Mouse (Mus musculus): ENCODE data around the gene Fam71e1. TPM values are rescaled to one million over a fixed set of nuclear protein-coding genes. Genes with fewer than 3 reads are reported as not detected.

The Fam71e1 gene
- polyA plus RNA-seq, 1 experiment from 2014 or later = 22.4 TPM

- Histone ChIP-seq H3K27me3 (peaks cover 23% of the 10 kb centered on the region), H3K36me3 (peaks cover 49% of the 10 kb centered on the region), H3K4me1 (peaks cover 9% of the 10 kb centered on the region), H3K4me3 (no peak within 1 kb of the TSS), H3K27ac (no peak within 1 kb of the TSS), H3K4me2 (no peak within 1 kb of the TSS), H3K9me3 (no peaks in the 10 kb centered on the region), H3K9ac (0 out of 2 replicates have a peak within 1 kb of the TSS, but pooled peaks have one; percentile 11)
- ATAC-seq (ENCODE audit: insufficient number of reproducible peaks, insufficient read depth, low FRiP score, low TSS enrichment, low read depth) = no peak
- 83% methylated on average over 4 of the region's 4 CpGs for WGBS
These were observed 35.8 kb downstream of the Fam71e1 start, which contains the start of gene Spib for GRCm38 (mm10) chr7:44531946-44532732. Gene Spib, minus strand, starts transcription at chr7:44532071.

GRCm38 (mm10) chr7:44532918-44533745 lies 36.8 kb downstream of the Fam71e1 start:
- H3K4me1 ChIP-seq = peaks cover 2% of the 10 kb centered on the region
- peaks cover 59% of the 10 kb centered on the region for H3K36me3 ChIP-seq
- WGBS = 83% methylated on average over 29 of the region's 29 CpGs
- no peak overlapping the region for H3K27ac ChIP-seq
- H3K9me3 ChIP-seq = no peaks in the 10 kb centered on the region
- no peak overlapping the region for H3K4me3 ChIP-seq
- no peak for ATAC-seq (ENCODE audit: insufficient number of reproducible peaks, insufficient read depth, low FRiP score, low TSS enrichment, low read depth)
- H3K27me3 ChIP-seq = peaks cover 19% of the 10 kb centered on the region
- H3K4me2 ChIP-seq = no peak overlapping the region
- no peak overlapping the region for H3K9ac ChIP-seq

GRCm38 (mm10) chr7:44533746-44534045 lies 37.3 kb downstream of the Fam71e1 start:
- no peak overlapping the region for H3K9ac ChIP-seq
- H3K4me1 ChIP-seq = no peaks in the 10 kb centered on the region
- no peak overlapping the region for H3K4me3 ChIP-seq
- no peak overlapping the region for H3K27ac ChIP-seq
- no peaks in the 10 kb centered on the region for H3K9me3 ChIP-seq
- H3K27me3 ChIP-seq = peaks cover 13% of the 10 kb centered on the region
- peaks cover 65% of the 10 kb centered on the region for H3K36me3 ChIP-seq
- no peak for ATAC-seq (ENCODE audit: insufficient number of reproducible peaks, insufficient read depth, low FRiP score, low TSS enrichment, low read depth)
- H3K4me2 ChIP-seq = no peak overlapping the region
- WGBS = 81% methylated on average over 12 of the region's 12 CpGs

- peaks cover 8% of the 10 kb centered on the region for H3K27me3 ChIP-seq
- H3K4me3 ChIP-seq = no peak overlapping the region
- no peaks in the 10 kb centered on the region for H3K4me1 ChIP-seq
- H3K36me3 ChIP-seq = peaks cover 70% of the 10 kb centered on the region
- WGBS = 95% methylated on average over 13 of the region's 13 CpGs
- H3K4me2 ChIP-seq = no peak overlapping the region
- ATAC-seq (ENCODE audit: insufficient number of reproducible peaks, insufficient read depth, low FRiP score, low TSS enrichment, low read depth) = no peak
- H3K9ac ChIP-seq = no peak overlapping the region
- H3K9me3 ChIP-seq = no peaks in the 10 kb centered on the region
- no peak overlapping the region for H3K27ac ChIP-seq
These were observed 37.9 kb downstream of the Fam71e1 start for GRCm38 (mm10) chr7:44534242-44534641.

GRCm38 (mm10) chr7:44534656-44535441 lies 38.5 kb downstream of the Fam71e1 start:
- peaks cover 4% of the 10 kb centered on the region; the same call in 1 of the 2 replicates for H3K27me3 ChIP-seq
- H3K4me3 ChIP-seq = no peak overlapping the region
- no peaks in the 10 kb centered on the region for H3K9me3 ChIP-seq
- WGBS = 87% methylated on average over 19 of the region's 19 CpGs
- no peak overlapping the region for H3K27ac ChIP-seq
- no peak for ATAC-seq (ENCODE audit: insufficient number of reproducible peaks, insufficient read depth, low FRiP score, low TSS enrichment, low read depth)
- no peak overlapping the region for H3K4me2 ChIP-seq
- H3K36me3 ChIP-seq = peaks cover 76% of the 10 kb centered on the region
- H3K4me1 ChIP-seq = no peaks in the 10 kb centered on the region
- no peak overlapping the region for H3K9ac ChIP-seq

- 92% methylated on average over 27 of the region's 27 CpGs for WGBS
- no peak overlapping the region for H3K4me3 ChIP-seq
- peaks cover 87% of the 10 kb centered on the region for H3K36me3 ChIP-seq
- H3K4me1 ChIP-seq = no peaks in the 10 kb centered on the region
- H3K4me2 ChIP-seq = no peak overlapping the region
- no peak for ATAC-seq (ENCODE audit: insufficient number of reproducible peaks, insufficient read depth, low FRiP score, low TSS enrichment, low read depth)
- H3K9ac ChIP-seq = no peak overlapping the region
- H3K27ac ChIP-seq = no peak overlapping the region
- H3K9me3 ChIP-seq = no peaks in the 10 kb centered on the region
- no peaks in the 10 kb centered on the region for H3K27me3 ChIP-seq
These were observed 39.5 kb downstream of the Fam71e1 start for GRCm38 (mm10) chr7:44535657-44536589.

- no peaks in the 10 kb centered on the region for H3K27me3 ChIP-seq
- no peak overlapping the region for H3K4me2 ChIP-seq
- WGBS = 85% methylated on average over 6 of the region's 6 CpGs
- no peak overlapping the region for H3K9ac ChIP-seq
- H3K9me3 ChIP-seq = no peaks in the 10 kb centered on the region
- no peaks in the 10 kb centered on the region for H3K4me1 ChIP-seq
- H3K36me3 ChIP-seq = peaks cover 94% of the 10 kb centered on the region
- ATAC-seq (ENCODE audit: insufficient number of reproducible peaks, insufficient read depth, low FRiP score, low TSS enrichment, low read depth) = no peak
- H3K27ac ChIP-seq = no peak overlapping the region
- H3K4me3 ChIP-seq = no peak overlapping the region
These were observed 40.2 kb downstream of the Fam71e1 start for GRCm38 (mm10) chr7:44536590-44536968.

GRCm38 (mm10) chr7:44537009-44537408 lies 40.6 kb downstream of the Fam71e1 start:
- Histone ChIP-seq H3K27me3 (no peaks in the 10 kb centered on the region), H3K4me1 (no peaks in the 10 kb centered on the region), H3K4me3 (no peak overlapping the region), H3K9ac (no peak overlapping the region), H3K4me2 (no peak overlapping the region), H3K36me3 (peaks cover 98% of the 10 kb centered on the region), H3K9me3 (no peaks in the 10 kb centered on the region), H3K27ac (no peak overlapping the region)
- no peak for ATAC-seq (ENCODE audit: insufficient number of reproducible peaks, insufficient read depth, low FRiP score, low TSS enrichment, low read depth)
- WGBS = 88% methylated on average over 7 of the region's 7 CpGs

GRCm38 (mm10) chr7:44537496-44537895 lies 41.1 kb downstream of the Fam71e1 start:
- 91% methylated on average over 13 of the region's 13 CpGs for WGBS

GRCm38 (mm10) chr7:44538756-44539624 lies 42.6 kb downstream of the Fam71e1 start:
- no peak overlapping the region for H3K27ac ChIP-seq
- no peaks in the 10 kb centered on the region for H3K9me3 ChIP-seq
- no peak overlapping the region for H3K4me2 ChIP-seq
- H3K27me3 ChIP-seq = no peaks in the 10 kb centered on the region
- no peaks in the 10 kb centered on the region for H3K4me1 ChIP-seq
- peaks cover 92% of the 10 kb centered on the region for H3K36me3 ChIP-seq
- 93% methylated on average over 41 of the region's 41 CpGs for WGBS
- no peak overlapping the region for H3K9ac ChIP-seq
- H3K4me3 ChIP-seq = no peak overlapping the region
- no peak for ATAC-seq (ENCODE audit: insufficient number of reproducible peaks, insufficient read depth, low FRiP score, low TSS enrichment, low read depth)

More at GRCm38 (mm10) chr7:44537496-44537895, 41.1 kb downstream of the Fam71e1 start:
- no peaks in the 10 kb centered on the region for H3K4me1 ChIP-seq
- H3K27ac ChIP-seq = no peak overlapping the region
- peaks cover 99% of the 10 kb centered on the region for H3K36me3 ChIP-seq
- no peak overlapping the region for H3K9ac ChIP-seq
- H3K27me3 ChIP-seq = no peaks in the 10 kb centered on the region
- no peak overlapping the region for H3K4me2 ChIP-seq
- ATAC-seq (ENCODE audit: insufficient number of reproducible peaks, insufficient read depth, low FRiP score, low TSS enrichment, low read depth) = no peak
- no peak overlapping the region for H3K4me3 ChIP-seq
- no peaks in the 10 kb centered on the region for H3K9me3 ChIP-seq

All from embryonic facial prominence, embryonic 13.5 days (tissue).